Mouse (Mus musculus) layer of hippocampus, adult 18-20 months (tissue): Measurements from ENCODE around the gene Rslcan18. TPM values are rescaled to one million over a fixed set of nuclear protein-coding genes. Genes with fewer than 3 reads are reported as not detected.
"Not testable (repeated sequence)": the region's sequence is repeated elsewhere in the genome, so short reads cannot be mapped to it uniquely, and the experiment has no call there.

ENCODE experiments used
- DNase-seq, 2 experiments: peaks; one replicate each; pipeline ENCODE4 v3.0.0; 2022; ENCODE audit warnings: low spot score in 2 of 2
- long read RNA-seq: library from polyadenylated mRNA; stranded (forward); transcript quantifications from one replicate; pipeline ENCODE4 v2.0.0, GENCODE M21; 2021
- total RNA-seq, 2 experiments: library from RNA; stranded (reverse); gene quantifications; 2 replicates each; pipeline ENCODE4 v1.2.3; 2021

Rslcan18 gene
- under 1 TPM; 0.58 to 0.74 TPM for total RNA-seq
- long read RNA-seq, partial matches to known transcripts = 0 of 1 reads
- long read RNA-seq, other reads (novel, unspliced or antisense) = 1 of 1 reads

- DNase-seq = not testable (repeated sequence)
Observed at GRCm38 (mm10) chr13:67116163-67116562, at the start of gene Rslcan18. Gene Rslcan18, minus strand, starts transcription at chr13:67116263.

- DNase-seq = peak; percentile 88 to 94
Observed at GRCm38 (mm10) chr13:67128038-67128721, 12.1 kb upstream of the Rslcan18 start.

DNA sequence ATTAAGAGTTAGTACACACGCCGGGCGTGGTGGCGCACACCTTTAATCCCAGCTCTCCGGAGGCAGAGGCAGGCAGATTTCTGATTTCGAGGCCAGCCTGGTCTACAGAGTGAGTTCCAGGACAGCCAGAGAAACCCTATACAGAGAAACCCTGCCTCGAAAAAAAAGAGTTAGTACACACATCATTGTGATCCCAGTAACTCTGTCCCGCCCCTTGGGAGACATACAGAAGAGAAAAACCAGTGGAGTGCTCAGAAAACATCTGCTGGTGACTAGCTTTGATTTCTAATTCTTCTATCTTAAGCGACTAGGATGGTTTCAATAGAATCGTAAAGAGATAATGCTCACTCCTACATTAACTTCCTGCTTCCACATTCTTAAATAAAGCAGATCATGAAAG lies 11.4 kb upstream of the Rslcan18 start:
- not testable (repeated sequence) for DNase-seq

DNA sequence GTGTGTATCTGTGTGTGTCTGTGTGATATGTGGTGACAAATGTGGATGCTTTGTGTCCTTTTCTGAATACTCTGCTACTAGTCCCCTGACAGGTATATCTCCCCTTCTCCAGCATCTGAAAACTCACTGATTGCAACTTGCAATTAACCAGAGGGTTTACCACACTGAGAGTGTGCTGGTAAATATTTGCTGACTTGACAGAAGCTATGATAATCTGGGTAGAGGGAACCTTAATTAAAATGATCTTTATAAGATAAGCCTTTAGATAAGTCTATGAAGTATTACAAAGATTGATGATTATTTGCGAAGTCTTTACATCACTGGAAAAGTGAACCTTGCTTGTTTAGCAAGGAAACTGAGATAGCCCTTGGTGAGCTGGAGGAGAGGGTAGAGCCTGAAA lies 8.4 kb upstream of the Rslcan18 start:
- DNase-seq = no peak

GRCm38 (mm10) chr13:67121360-67121759 lies 5.3 kb upstream of the Rslcan18 start, which contains the start of gene Zfp759:
Gene Zfp759, plus strand, starts transcription at chr13:67121660.
- not testable (repeated sequence) for DNase-seq

DNA sequence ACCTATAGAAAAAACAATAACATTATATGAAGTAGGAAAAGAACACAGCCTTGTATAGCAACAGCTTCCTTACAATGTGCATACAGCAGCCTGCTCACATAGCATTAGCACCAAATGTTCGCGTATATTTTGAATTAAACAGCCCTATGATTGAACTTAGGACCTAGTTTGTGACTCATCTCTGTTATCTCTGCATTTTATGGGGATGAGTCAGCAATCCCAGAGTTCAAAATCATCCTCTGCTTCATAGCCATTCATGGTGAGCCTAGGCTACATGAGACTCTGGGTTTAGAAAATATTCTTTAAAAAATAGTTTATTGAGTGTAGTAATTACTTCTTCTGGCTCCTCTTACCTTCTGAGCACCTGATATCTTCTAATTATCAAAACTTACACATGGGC lies 2.8 kb downstream of the Rslcan18 start:
- DNase-seq = no peak

GRCm38 (mm10) chr13:67112096-67112495 lies 4.0 kb downstream of the Rslcan18 start:
- peak in 1 of 2 experiments; percentile 28 for DNase-seq

DNA sequence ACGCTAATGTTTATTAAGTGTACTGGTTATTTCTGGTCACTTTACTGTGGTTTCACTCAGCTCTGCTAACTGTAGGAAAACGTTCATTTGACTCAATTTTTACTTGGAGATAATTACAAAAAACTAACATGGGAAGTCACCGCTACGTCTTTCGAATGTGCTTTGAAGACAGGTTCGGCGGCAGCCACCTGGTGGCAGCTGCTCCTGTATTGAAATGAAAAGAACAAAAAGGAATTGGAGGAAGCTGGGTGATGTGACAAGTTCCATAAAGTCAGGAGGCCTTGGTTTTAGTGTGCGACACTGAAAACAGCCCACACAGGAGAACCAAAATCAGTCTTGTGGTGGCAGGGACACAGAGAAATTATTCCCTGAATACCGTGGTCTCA lies 7.2 kb downstream of the Rslcan18 start:
- no peak for DNase-seq

DNA sequence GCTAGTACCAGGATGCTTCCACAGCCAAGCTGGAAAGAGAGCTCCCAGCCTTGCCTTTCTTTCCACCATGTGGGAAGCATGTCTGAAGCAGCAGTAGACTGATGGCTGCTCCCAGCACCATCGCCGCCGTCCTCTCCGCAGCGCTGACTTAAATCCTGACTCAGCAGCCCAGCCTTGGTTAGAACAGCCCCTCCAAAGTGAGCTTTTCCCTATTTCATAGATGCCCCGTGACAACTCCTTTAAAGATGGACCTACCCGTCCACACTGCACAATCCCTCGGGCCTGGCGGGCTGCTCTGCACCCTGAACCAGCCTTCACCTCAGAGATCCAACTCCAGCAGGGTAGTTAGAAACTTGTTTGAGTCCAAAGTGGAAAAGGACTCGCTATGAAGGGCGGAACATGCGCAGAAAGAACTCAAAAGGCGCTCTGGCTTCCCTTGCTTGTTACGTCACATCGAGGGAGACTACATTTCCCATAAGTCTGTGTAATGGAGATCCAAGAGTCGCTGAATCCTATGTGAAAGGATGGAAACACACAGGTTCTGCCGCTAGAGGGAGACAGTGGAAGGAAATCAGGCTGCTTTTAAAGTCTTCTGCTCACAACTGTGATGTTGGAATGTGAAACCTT lies 7.8 kb downstream of the Rslcan18 start, which contains the start of gene Gm28557:
Gm28557 (minus strand) TSS at position 411 of the 627 bp plus-strand sequence.
- DNase-seq = peak; percentile 90 to 99

DNA sequence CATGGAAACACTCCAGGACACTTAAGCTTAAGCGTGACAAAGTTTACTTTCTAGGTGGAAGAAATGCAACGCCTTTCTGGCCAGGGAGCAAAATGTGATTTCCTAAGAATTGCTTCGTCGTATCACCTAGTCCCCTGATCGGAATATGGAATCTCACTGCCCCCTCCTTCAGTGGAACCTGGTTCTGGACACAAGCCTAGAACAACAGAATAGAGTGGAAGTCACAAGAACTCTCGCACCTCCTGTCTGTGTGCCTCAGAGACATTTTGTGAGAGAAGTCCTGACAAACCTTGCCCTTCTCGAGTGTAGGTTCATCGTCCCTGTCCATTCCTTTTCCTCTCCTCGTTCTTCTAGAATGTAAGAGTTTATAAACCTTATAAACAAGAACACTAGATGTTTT lies 8.4 kb downstream of the Rslcan18 start:
- DNase-seq = no peak

- no peak for DNase-seq
Observed at GRCm38 (mm10) chr13:67097876-67098275, 18.2 kb downstream of the Rslcan18 start, which contains the start of gene Zfp708. Gene Zfp708, minus strand, starts transcription at chr13:67097976.

GRCm38 (mm10) chr13:67090154-67090553 lies 25.9 kb downstream of the Rslcan18 start:
- DNase-seq = no peak

DNA sequence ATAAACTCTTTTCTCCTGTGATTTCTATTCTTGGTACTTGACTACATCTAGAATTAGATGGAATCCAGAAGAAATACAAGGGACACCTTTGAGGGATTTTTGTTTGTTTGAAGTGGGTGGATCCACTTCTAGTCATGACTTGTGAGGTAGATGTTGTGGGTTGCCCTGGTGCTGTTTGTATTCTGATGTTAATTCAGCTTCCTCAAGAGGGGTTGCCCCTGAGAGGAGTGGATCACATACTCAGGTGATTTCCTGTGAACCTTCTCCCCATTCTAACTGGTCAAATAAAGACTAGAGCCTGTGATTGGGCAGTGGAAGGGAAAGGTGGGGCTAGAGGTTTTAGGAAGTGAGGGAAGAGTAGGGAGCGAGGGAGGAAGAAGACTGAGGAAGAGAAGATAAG lies 34.1 kb downstream of the Rslcan18 start:
- DNase-seq = no peak

DNA sequence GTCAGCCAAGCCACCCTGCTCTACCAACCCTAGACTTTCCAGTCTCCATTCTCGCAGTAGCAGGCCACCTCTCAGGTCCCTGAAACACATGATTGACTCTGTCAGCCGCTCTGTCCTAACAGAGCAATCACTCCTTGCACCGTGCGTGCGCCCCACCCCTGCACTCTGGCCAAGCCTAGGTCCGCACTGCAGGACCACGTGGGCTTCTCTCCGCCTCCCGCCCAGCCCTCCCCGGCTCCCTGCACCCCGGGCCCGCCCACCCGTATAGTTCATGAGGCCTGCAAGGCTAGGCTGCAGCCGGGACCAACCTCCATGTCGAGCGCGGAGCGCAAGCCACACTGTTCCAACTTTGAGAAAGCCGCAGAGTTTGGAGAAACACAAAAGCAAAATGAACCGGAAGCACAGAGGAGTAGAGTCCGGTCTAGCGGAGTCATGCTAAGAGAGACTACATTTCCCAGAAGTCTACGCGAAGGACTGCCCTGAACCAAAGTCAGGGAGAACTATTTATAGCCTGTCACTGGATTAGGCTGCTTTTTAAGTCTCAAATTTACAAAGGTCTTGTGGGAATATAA lies 34.8 kb downstream of the Rslcan18 start:
- peak; percentile 73 to 87 for DNase-seq

DNA sequence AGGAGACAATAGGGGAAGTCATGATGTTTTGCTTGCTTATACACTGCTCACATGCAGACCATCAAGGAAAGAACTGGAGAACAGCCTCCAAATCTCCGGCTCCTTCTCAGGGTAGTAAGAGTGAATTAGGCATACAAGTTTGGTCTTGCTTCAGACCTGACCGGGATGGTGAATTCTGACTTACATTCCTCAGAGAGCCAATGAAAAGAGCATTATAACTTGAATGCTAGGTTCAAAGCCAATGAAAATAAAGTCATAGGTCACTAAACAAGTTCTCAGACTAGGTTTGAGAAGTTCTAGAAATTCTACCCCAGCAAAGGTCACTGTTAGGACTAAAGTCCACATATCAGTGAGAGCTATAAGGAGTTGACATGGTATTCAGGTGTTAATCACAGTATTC lies 38.8 kb downstream of the Rslcan18 start:
- DNase-seq = no peak

GRCm38 (mm10) chr13:67072786-67073185 lies 43.3 kb downstream of the Rslcan18 start:
- DNase-seq = no peak

DNA sequence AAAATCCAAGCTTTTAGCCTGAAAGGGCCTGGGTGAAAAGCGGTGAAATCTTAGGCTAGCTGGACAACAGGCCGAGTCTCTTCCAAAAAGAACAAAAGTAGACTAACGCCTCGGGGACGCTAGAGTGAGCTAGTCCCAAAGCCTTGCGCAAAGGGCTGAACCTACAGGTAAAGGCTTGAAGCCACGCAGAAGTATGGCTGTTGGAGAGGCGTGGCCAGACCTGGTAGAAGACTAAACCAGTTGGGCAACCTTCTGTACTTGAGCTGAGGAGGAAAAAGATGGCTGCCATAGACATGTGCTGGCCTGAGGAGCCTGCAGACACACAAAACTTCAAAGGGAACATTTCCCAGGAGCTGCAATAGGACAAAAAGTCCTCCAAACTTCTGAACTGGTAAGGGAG lies 50.7 kb downstream of the Rslcan18 start:
- DNase-seq = no peak

DNA sequence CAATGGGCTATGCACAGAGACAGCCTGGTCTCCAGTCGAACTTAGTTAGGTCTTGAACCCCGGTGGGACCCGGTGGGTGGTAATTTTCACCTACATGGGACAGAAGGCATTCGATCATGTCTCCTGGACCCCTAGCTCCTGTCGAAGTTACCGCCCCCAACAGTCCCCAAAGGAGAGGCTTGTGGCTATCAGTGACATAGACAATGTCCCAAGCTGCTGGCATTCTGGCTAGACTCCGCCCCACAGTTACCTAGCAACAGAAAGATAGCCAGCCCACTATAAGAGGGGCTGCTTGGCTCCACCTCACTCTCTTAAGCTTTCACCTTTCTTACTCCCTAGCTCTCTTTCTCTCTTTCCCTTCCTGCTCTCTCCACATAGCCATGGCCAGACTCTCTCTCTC lies 53.6 kb downstream of the Rslcan18 start:
- no peak for DNase-seq

DNA sequence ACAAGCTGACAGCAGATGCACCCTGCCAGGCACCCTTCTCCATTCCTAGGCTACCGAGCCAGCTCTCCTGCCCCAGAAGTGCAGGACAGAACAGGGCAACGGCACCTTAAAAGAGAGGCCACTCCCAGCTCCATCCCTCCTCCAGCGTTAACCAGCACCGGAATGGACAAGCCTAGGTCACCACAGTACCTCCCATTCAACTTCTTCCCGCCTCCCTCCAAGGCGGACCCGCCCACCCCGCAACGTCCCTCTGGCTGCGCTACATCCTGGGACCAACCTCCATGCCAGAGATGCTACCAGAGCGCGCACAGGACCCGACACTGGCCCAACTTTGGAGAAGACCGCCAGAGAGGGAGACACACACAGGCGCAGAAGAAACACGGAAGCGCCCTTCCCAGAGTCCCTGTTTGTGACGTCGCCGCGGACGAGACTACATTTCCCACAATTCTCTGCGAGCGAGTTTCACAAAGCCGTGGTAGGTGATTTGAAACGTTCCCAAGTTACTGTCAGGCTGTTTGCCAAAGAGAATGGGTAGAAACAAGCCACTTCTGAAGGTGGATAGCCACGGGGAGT lies 55.2 kb downstream of the Rslcan18 start, which contains the start of gene Zfp712:
Zfp712 (minus strand) TSS at position 385 of the 573 bp plus-strand sequence.
- DNase-seq = peak; percentile 88 to 97

GRCm38 (mm10) chr13:67060161-67060785 lies 55.8 kb downstream of the Rslcan18 start:
- DNase-seq = no peak
